Mouse (Mus musculus) frontal cortex, postnatal 14 days (tissue): Measurements from ENCODE around the gene Lypd4.
A peak's percentile ranks its signal among the peaks of the same experiment; 100 is the strongest.
"Not testable (repeated sequence)": the region's sequence is repeated elsewhere in the genome, so short reads cannot be mapped to it uniquely, and the experiment has no call there.

ENCODE experiments used
- DNase-seq, 2 experiments: peaks; one replicate each; pipeline ENCODE4 v3.0.0; 2022; ENCODE audit warnings: low spot score in 2 of 2

Gene Lypd4

GRCm38 (mm10) chr7:24869532-24870165 is at the start of gene Lypd4, which contains the start of gene Dmrtc2:
Lypd4 (minus strand) TSS chr7:24869941.
Dmrtc2 (plus strand) TSS chr7:24870057.
- no peak for DNase-seq

- DNase-seq = no peak
Measured at GRCm38 (mm10) chr7:24918763-24919323, 49.1 kb upstream of the Lypd4 start.

- DNase-seq = no peak
Measured at GRCm38 (mm10) chr7:24912480-24912879, 42.7 kb upstream of the Lypd4 start.

- DNase-seq = no peak
Measured at GRCm38 (mm10) chr7:24907211-24907748, 37.5 kb upstream of the Lypd4 start.

GRCm38 (mm10) chr7:24906551-24906950 is 36.8 kb upstream of the Lypd4 start:
- DNase-seq = no peak

- peak in 1 of 2 experiments; percentile 37 for DNase-seq
Measured at GRCm38 (mm10) chr7:24904936-24905335, 35.2 kb upstream of the Lypd4 start.

- peak; percentile 96 for DNase-seq
Measured at GRCm38 (mm10) chr7:24904070-24904483, 34.3 kb upstream of the Lypd4 start.

- no peak for DNase-seq
Measured at GRCm38 (mm10) chr7:24903444-24903825, 33.7 kb upstream of the Lypd4 start.

- peak in 1 of 2 experiments; percentile 28 for DNase-seq
Measured at GRCm38 (mm10) chr7:24902630-24903443, 33.1 kb upstream of the Lypd4 start, which contains the start of gene Arhgef1. Arhgef1 (plus strand) TSS chr7:24902912.

GRCm38 (mm10) chr7:24902264-24902629 is 32.5 kb upstream of the Lypd4 start:
- DNase-seq = no peak

GRCm38 (mm10) chr7:24901842-24902241 is 32.1 kb upstream of the Lypd4 start:
- DNase-seq = no peak

GRCm38 (mm10) chr7:24901114-24901513 is 31.4 kb upstream of the Lypd4 start:
- DNase-seq = no peak

GRCm38 (mm10) chr7:24897959-24898358 is 28.2 kb upstream of the Lypd4 start:
- no peak for DNase-seq

- no peak for DNase-seq
Measured at GRCm38 (mm10) chr7:24897224-24897623, 27.5 kb upstream of the Lypd4 start, which contains the start of gene Cd79a. Cd79a (plus strand) TSS chr7:24897381.

GRCm38 (mm10) chr7:24896269-24896668 is 26.5 kb upstream of the Lypd4 start:
- no peak for DNase-seq

GRCm38 (mm10) chr7:24895749-24896148 is 26.0 kb upstream of the Lypd4 start:
- DNase-seq = not testable (repeated sequence)

GRCm38 (mm10) chr7:24892125-24892583 is 22.4 kb upstream of the Lypd4 start:
- no peak for DNase-seq

GRCm38 (mm10) chr7:24891241-24892124 is 21.7 kb upstream of the Lypd4 start:
- no peak for DNase-seq

- DNase-seq = peak; percentile 45 to 63
Measured at GRCm38 (mm10) chr7:24890281-24891216, 20.8 kb upstream of the Lypd4 start.
